Mouse (Mus musculus) right cerebral cortex, postnatal 36 days (tissue): ENCODE measurements around the gene Lima1.
"Not testable (repeated sequence)": the region's sequence is repeated elsewhere in the genome, so short reads cannot be mapped to it uniquely, and the experiment has no call there.

Source experiments
- DNase-seq, 2 experiments: peaks; one replicate each; pipeline ENCODE4 v3.0.0; 2022; ENCODE audit warnings: low spot score in 2 of 2, mixed read lengths in 1 of 2

The Lima1 gene

GRCm38 (mm10) chr15:99805673-99806072, 69.6 kb downstream of the Lima1 start:
- no peak for DNase-seq

GRCm38 (mm10) chr15:99803186-99803644, 72.0 kb downstream of the Lima1 start:
- DNase-seq = no peak

- no peak for DNase-seq
These were observed 73.2 kb downstream of the Lima1 start for GRCm38 (mm10) chr15:99801885-99802572.

GRCm38 (mm10) chr15:99799706-99800105, 75.5 kb downstream of the Lima1 start:
- DNase-seq = no peak

- DNase-seq = no peak
These were observed 77.4 kb downstream of the Lima1 start for GRCm38 (mm10) chr15:99797898-99798297.

GRCm38 (mm10) chr15:99796735-99797134, 78.5 kb downstream of the Lima1 start:
- DNase-seq = no peak

GRCm38 (mm10) chr15:99796066-99796465, 79.2 kb downstream of the Lima1 start:
- DNase-seq = no peak

- DNase-seq = no peak
These were observed 82.9 kb downstream of the Lima1 start for GRCm38 (mm10) chr15:99792221-99792815.

GRCm38 (mm10) chr15:99791003-99791402, 84.3 kb downstream of the Lima1 start:
- no peak for DNase-seq

GRCm38 (mm10) chr15:99790464-99790863, 84.8 kb downstream of the Lima1 start:
- peak in 1 of 2 experiments; percentile 77 for DNase-seq

- no peak for DNase-seq
These were observed 87.6 kb downstream of the Lima1 start for GRCm38 (mm10) chr15:99787625-99788120.

- no peak for DNase-seq
These were observed 96.5 kb downstream of the Lima1 start for GRCm38 (mm10) chr15:99778677-99779335.

- DNase-seq = no peak
These were observed 97.1 kb downstream of the Lima1 start for GRCm38 (mm10) chr15:99778148-99778547.

GRCm38 (mm10) chr15:99772925-99773324, 102.3 kb downstream of the Lima1 start:
- no peak for DNase-seq

- not testable (repeated sequence) for DNase-seq
These were observed 102.6 kb downstream of the Lima1 start, which contains the start of gene Cers5 for GRCm38 (mm10) chr15:99772881-99772924. TSS of gene Cers5 (minus strand) at chr15:99772885.

GRCm38 (mm10) chr15:99772277-99772880, 102.9 kb downstream of the Lima1 start:
- DNase-seq = peak; percentile 72 to 80

GRCm38 (mm10) chr15:99771601-99772276, 103.5 kb downstream of the Lima1 start:
- peak; percentile 14 to 23 for DNase-seq

- no peak for DNase-seq
These were observed 104.2 kb downstream of the Lima1 start for GRCm38 (mm10) chr15:99771004-99771500.

GRCm38 (mm10) chr15:99768761-99769160, 106.5 kb downstream of the Lima1 start:
- no peak for DNase-seq

- no peak for DNase-seq
These were observed 107.8 kb downstream of the Lima1 start for GRCm38 (mm10) chr15:99767467-99767866.

- DNase-seq = no peak
These were observed 121.1 kb downstream of the Lima1 start for GRCm38 (mm10) chr15:99754204-99754603.

- no peak for DNase-seq
These were observed 135.0 kb downstream of the Lima1 start for GRCm38 (mm10) chr15:99740229-99740628.
